Mouse (Mus musculus): ENCODE data around the gene Txnrd1. TPM values are rescaled to one million over a fixed set of nuclear protein-coding genes. Genes with fewer than 3 reads are reported as not detected.

Gene Txnrd1
- polyA plus RNA-seq, 1 experiment from 2014 or later = 98.3 TPM

Other genes starting within 250 kb of the Txnrd1 start
- gene 1190007I07Rik, start 210.7 kb upstream of the Txnrd1 start, polyA plus RNA-seq (2014; fragmentation: Nextera tagmentation; extraction: Ambion mirVana) = 50.1 and 55.6 TPM in 2 replicates
- 130 and 144 TPM in 2 replicates for gene Tdg, start 204.1 kb upstream of the Txnrd1 start, polyA plus RNA-seq (2014; fragmentation: Nextera tagmentation; extraction: Ambion mirVana)
- 9.5 and 10.0 TPM in 2 replicates for gene Glt8d2, start 143.3 kb upstream of the Txnrd1 start, polyA plus RNA-seq (2014; fragmentation: Nextera tagmentation; extraction: Ambion mirVana)
- gene Hcfc2, start 137.8 kb upstream of the Txnrd1 start, polyA plus RNA-seq (2014; fragmentation: Nextera tagmentation; extraction: Ambion mirVana) = 34.3 and 37.1 TPM in 2 replicates
- 44.6 and 48.7 TPM in 2 replicates for gene Nfyb, start 69.8 kb upstream of the Txnrd1 start, polyA plus RNA-seq (2014; fragmentation: Nextera tagmentation; extraction: Ambion mirVana)
- 0.52 and 0.88 TPM in 2 replicates for gene Eid3, start 32.7 kb downstream of the Txnrd1 start, polyA plus RNA-seq (2014; fragmentation: Nextera tagmentation; extraction: Ambion mirVana)
- gene Chst11, start 151.5 kb downstream of the Txnrd1 start, polyA plus RNA-seq (2014; fragmentation: Nextera tagmentation; extraction: Ambion mirVana) = 2.0 TPM in 2 replicates

Measured in stomach, embryonic 14.5 days (tissue).